Mouse (Mus musculus) embryo, embryonic 11.5 days (tissue): ENCODE measurements at regions not wholly inside any gene's neighbourhood (a gene's known extent, or its start where the extent isn't known, plus 50 kb on each side); places are given as distances from the start of the nearest gene placed in this dataset.

Experiments
- DNase-seq: peaks from one replicate; pipeline ENCODE4 v3.0.0-alpha.2; 2012; ENCODE audit warnings: low read depth, low spot score

DNA sequence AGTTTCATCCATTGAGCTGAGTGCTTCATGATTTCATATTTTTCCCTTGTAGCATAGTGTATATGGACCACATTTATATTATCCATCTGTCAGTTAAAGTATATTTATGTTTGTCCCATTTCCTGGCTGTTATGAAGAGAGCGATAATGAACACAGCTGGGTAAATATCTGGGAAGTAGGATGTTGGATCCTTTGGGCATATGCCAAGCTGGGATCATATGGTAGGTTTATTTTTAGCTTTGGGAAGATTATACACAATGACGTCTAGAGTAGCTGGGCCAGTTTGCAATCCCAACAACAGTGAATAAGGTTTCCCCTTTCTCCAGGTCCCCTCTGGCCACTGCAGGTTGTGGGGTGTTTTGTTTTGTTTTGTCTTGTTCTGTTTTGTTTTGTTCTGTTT is 164.5 kb downstream of the Gm765 start:
- no peak for DNase-seq

GRCm38 (mm10) chr6:98149043-98149813 is 193.3 kb downstream of the Gm765 start:
- no peak for DNase-seq

GRCm38 (mm10) chr6:98147855-98148254 is 194.7 kb downstream of the Gm765 start:
- no peak for DNase-seq

DNA sequence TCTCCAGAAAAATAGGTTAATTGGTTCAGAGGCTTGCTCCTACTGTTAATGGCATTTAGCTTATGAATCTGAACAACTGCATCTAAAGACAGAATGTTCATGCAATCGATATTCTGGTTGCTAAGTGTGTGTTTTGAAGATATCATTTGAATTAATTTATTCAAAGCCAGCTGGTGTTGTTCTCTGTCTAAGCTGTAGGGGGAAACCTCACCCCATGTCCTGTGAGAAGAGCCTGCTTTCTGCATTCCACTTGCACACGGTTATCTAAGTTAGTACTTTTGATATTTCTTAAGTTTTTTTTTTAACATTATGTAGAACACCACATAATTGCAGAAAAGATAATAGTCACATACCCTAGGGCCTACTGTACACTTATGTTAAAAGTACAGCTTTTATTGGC is 209.6 kb downstream of the Gm765 start:
- no peak for DNase-seq

GRCm38 (mm10) chr6:98125434-98125833 is 217.1 kb downstream of the Gm765 start:
- no peak for DNase-seq

DNA sequence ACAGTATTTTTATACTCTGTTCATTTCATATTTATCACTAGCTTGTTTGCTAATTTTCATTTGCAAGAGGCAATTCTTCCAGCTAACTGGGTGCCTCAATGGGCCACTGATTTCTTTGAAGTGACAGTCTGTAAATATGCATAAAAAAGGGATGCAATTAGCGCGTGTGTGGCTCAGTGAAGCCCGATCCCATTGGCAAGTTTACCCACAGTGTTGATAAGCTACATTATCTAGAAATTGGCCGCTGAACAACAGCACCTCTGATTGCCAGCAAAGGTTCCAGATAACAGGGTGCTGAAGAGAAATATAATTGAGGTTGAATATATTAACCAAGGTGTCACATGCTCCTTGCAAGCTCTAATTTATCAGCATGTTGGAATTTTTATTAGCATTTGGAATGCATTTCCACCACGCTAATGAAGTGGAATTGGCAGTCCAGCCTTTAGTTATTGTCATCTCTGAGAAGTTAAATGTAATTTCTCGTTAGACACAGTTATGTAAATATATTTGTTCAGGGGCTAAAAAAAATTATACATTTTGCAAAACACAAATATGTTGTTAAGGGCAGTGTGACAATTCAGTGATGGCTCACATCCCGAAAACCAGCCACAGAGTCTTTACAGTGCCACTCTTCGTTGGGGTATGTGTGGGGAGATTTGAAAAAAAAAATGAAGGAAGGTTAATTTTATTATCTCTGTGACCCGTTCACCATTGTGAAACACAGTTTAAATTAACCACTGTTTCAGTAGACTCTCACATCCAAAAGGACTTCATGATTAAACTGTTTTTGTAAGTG is 224.0 kb downstream of the Gm765 start:
- no peak for DNase-seq

GRCm38 (mm10) chr6:98114327-98115134 is 228.0 kb downstream of the Gm765 start:
- peak; percentile 34 for DNase-seq

- DNase-seq, result no peak
These were observed 228.8 kb downstream of the Gm765 start for GRCm38 (mm10) chr6:98113708-98114107.

GRCm38 (mm10) chr6:98112495-98113115 is 229.9 kb downstream of the Gm765 start:
- no peak for DNase-seq

DNA sequence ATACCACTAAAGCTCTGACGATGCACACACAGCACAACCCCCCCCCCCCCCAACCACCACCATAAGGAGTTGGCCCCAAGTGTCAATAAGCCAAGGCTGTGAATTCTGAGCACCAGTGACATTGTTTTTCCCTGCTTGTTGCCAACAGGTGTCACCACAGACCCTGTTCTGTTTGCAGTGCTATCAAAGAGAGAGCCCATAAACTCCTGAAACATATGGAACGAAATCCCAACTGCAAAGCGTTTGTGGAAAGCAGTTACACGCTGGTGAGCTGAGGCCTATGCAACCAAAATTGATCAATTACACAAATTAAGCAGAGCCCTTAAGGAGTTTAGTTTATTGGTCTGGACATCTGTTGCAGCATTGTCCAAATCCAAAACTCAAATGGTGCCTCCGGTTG is 235.4 kb downstream of the Gm765 start:
- no peak for DNase-seq

GRCm38 (mm10) chr6:98105280-98106090 is 237.1 kb downstream of the Gm765 start:
- peak; percentile 72 for DNase-seq

DNA sequence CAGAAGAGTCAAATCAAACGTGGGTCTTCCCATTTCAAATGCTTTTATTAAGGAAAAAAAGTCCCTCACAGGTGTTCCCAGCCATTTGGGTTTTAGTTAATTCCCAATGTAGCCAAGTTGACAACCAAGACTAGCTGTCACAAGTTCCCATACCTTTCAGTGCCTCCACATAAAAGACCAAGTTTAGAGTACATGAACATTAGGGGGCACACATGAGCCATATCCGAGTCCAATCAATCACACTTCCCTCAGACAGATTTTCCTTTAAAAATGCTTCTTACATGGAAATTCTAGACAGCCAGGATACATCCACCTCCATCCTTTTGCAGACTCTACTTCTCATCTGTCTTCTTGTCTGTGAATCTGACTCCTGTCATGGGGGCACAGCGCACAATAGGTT is 238.1 kb downstream of the Gm765 start:
- DNase-seq, result no peak

DNA sequence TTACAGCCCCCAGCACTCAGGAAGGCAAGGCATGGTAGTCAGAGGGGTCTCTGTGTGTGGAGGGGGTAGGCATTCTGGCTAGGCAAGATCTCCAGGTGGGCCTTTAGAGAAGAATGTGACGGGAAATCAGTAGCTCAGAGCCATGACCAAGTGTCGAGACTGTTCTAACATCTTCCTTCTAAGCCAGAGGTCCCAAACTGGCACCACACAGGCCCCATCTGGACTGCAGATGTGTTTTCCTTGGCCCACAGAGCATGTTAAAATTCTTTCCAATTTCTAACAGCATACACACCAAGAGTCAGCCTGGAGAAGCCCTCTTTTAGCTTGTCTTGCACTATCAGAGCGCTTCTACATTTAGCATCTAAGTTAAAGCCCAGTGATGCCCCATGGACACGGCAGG is 241.5 kb downstream of the Gm765 start:
- no peak for DNase-seq

GRCm38 (mm10) chr6:98099126-98099525 is 243.4 kb downstream of the Gm765 start:
- DNase-seq, result no peak

DNA sequence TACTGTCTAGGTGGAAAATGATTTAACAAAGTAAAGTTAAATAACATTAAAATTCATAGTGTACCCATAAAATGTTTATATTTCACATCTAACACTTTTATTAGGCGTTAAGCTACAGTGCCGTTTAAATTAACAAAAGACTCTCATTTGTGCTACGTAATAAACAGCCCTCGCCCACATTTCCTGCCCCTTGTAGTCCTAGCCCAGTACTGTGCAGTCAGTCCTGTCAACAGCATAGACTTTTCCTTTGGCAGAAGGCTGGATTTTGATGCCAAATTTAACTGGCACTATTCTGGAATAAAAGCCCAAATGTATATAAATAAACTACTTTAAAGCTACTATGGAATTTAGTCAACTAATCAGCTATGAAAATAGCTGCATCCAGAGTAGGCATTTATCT is 247.3 kb downstream of the Gm765 start:
- no peak for DNase-seq

DNA sequence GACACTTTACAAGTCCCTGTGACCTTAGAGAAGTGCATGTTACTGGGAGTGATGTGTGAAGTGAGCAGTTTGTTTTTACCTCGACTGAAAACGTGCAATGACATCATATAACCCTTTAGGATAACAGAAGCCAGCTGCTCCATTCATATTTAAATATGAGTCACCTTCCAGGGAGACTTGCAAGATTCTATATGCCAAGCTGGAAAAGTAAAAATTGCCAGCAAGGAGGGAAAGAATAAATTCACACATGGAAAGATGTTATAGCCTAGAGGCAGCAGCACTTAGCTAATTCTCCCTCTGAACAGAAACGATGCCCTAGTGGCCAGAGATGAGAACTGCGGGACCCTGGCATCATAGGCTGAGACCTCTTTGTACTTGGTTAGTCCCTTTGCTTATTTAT is 253.4 kb downstream of the Gm765 start:
- DNase-seq, result no peak

DNA sequence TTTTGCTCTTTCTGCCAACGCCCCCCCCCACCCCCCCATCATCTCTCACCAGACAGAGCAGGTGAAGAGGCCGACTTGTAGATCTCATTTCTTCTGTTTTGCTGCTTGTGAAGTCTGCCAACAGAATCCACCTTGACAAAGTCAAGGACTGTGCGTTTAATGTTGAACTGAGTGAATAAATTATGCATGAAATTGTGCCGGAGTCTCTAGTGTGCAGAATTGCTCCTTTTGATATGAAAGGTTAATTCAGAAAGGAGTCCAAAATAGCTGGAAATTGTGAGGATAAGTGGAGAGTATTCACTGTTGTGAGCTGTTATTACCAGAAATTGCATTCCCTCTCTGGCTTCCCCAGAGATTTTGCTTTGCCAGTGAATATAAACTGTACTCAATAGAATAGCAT is 262.5 kb downstream of the Gm765 start:
- no peak for DNase-seq
